Mouse (Mus musculus): Measurements from ENCODE around the gene Slc25a17.

The Slc25a17 gene

GRCm38 (mm10) chr15:81355146-81355761, 5.4 kb downstream of the Slc25a17 start:
- no peak for DNase-seq (ENCODE audit: low spot score)

- DNase-seq (ENCODE audit: low spot score) = no peak
These were observed 8.0 kb downstream of the Slc25a17 start for GRCm38 (mm10) chr15:81352638-81353037.

GRCm38 (mm10) chr15:81350401-81350800, 10.2 kb downstream of the Slc25a17 start:
- DNase-seq (ENCODE audit: low spot score) = no peak

GRCm38 (mm10) chr15:81348366-81348765, 12.2 kb downstream of the Slc25a17 start:
- no peak for DNase-seq (ENCODE audit: low spot score)

- DNase-seq (ENCODE audit: low spot score) = no peak
These were observed 13.1 kb downstream of the Slc25a17 start for GRCm38 (mm10) chr15:81347466-81347865.

- DNase-seq (ENCODE audit: low spot score) = no peak
These were observed 19.2 kb downstream of the Slc25a17 start for GRCm38 (mm10) chr15:81341426-81341825.

- DNase-seq (ENCODE audit: low spot score) = no peak
These were observed 21.5 kb downstream of the Slc25a17 start for GRCm38 (mm10) chr15:81339158-81339557.

GRCm38 (mm10) chr15:81336466-81336865, 24.1 kb downstream of the Slc25a17 start:
- no peak for DNase-seq (ENCODE audit: low spot score)

- no peak for DNase-seq (ENCODE audit: low spot score)
These were observed 28.1 kb downstream of the Slc25a17 start for GRCm38 (mm10) chr15:81332517-81332916.

- DNase-seq (ENCODE audit: low spot score) = no peak
These were observed 29.7 kb downstream of the Slc25a17 start for GRCm38 (mm10) chr15:81330816-81331433.

GRCm38 (mm10) chr15:81329721-81330369, 30.8 kb downstream of the Slc25a17 start:
- DNase-seq (ENCODE audit: low spot score) = no peak

- no peak for DNase-seq (ENCODE audit: low spot score)
These were observed 33.1 kb downstream of the Slc25a17 start for GRCm38 (mm10) chr15:81327501-81327900.

- no peak for DNase-seq (ENCODE audit: low spot score)
These were observed 35.6 kb downstream of the Slc25a17 start for GRCm38 (mm10) chr15:81324979-81325378.

- DNase-seq (ENCODE audit: low spot score) = no peak
These were observed 40.5 kb downstream of the Slc25a17 start for GRCm38 (mm10) chr15:81320137-81320536.

GRCm38 (mm10) chr15:81319462-81319861, 41.1 kb downstream of the Slc25a17 start:
- DNase-seq (ENCODE audit: low spot score) = no peak

- no peak for DNase-seq (ENCODE audit: low spot score)
These were observed 46.7 kb downstream of the Slc25a17 start for GRCm38 (mm10) chr15:81313928-81314327.

- no peak for DNase-seq (ENCODE audit: low spot score)
These were observed 49.6 kb downstream of the Slc25a17 start for GRCm38 (mm10) chr15:81311026-81311425.

- DNase-seq (ENCODE audit: low spot score) = no peak
These were observed 50.3 kb downstream of the Slc25a17 start for GRCm38 (mm10) chr15:81310353-81310752.

GRCm38 (mm10) chr15:81308038-81308437, 52.6 kb downstream of the Slc25a17 start:
- DNase-seq (ENCODE audit: low spot score) = no peak

- DNase-seq (ENCODE audit: low spot score) = no peak
These were observed 54.1 kb downstream of the Slc25a17 start for GRCm38 (mm10) chr15:81306501-81306900.

- DNase-seq (ENCODE audit: low spot score) = no peak
These were observed 55.6 kb downstream of the Slc25a17 start for GRCm38 (mm10) chr15:81305035-81305434.

GRCm38 (mm10) chr15:81304006-81304405, 56.6 kb downstream of the Slc25a17 start:
- DNase-seq (ENCODE audit: low spot score) = no peak

GRCm38 (mm10) chr15:81302151-81302808, 58.3 kb downstream of the Slc25a17 start:
- DNase-seq (ENCODE audit: low spot score) = no peak

All from ovary, postnatal 10 days (tissue).